Mouse (Mus musculus): Measurements from ENCODE around the gene Krt79. TPM values are rescaled to one million over a fixed set of nuclear protein-coding genes. Genes with fewer than 3 reads are reported as not detected.

The Krt79 gene
- polyA plus RNA-seq, 1 experiment from 2014 or later = 8.9 TPM

GRCm38 (mm10) chr15:101879776-101880175 is 60.3 kb downstream of the Krt79 start:
- Histone ChIP-seq H3K4me2 (ENCODE audit: low read depth, low read length) (no peak overlapping the region), H3K4me3 (ENCODE audit: low read depth, low read length) (no peak overlapping the region), H3K4me1 (ENCODE audit: control insufficient read depth, insufficient read depth, low read length) (no peaks in the 10 kb centered on the region), H3K9me3 (ENCODE audit: control insufficient read depth, low read length) (no peaks in the 10 kb centered on the region), H3K27me3 (replicated peaks; ENCODE audit: control insufficient read depth, insufficient read depth, low read length) (no peaks in the 10 kb centered on the region), H3K36me3 (ENCODE audit: control insufficient read depth, insufficient read depth, low read length) (no peaks in the 10 kb centered on the region), H3K9ac (ENCODE audit: low read depth, low read length) (no peak overlapping the region), H3K27ac (replicated peaks; ENCODE audit: low read depth, low read length) (no peak overlapping the region)
- DNase-seq (ENCODE audit: low spot score) = peak; percentile 48
- ATAC-seq (ENCODE audit: low read depth) = no peak
- 23% methylated on average over 7 of the region's 11 CpGs for WGBS

Small RNA genes within 50 kb of the gene (microRNA-seq; reads per million reads assigned to microRNA genes)
- not detected for gene Gm44356 (ENCODE audit: borderline number of aligned reads)

Other genes starting within 250 kb of the Krt79 start
- gene Krt6a, start 246.0 kb downstream of the Krt79 start, polyA plus RNA-seq (2014; fragmentation: Nextera tagmentation; extraction: Ambion mirVana) = 34.9 and 120 TPM in 2 replicates
- gene Krt5, start 227.4 kb downstream of the Krt79 start, polyA plus RNA-seq (2014; fragmentation: Nextera tagmentation; extraction: Ambion mirVana) = 142 and 153 TPM in 2 replicates
- gene Krt71, start 197.2 kb downstream of the Krt79 start, polyA plus RNA-seq (2014; fragmentation: Nextera tagmentation; extraction: Ambion mirVana) = 9.3 and 14.3 TPM in 2 replicates
- 0.51 and 0.81 TPM in 2 replicates for gene Krt72, start 153.9 kb downstream of the Krt79 start, polyA plus RNA-seq (2014; fragmentation: Nextera tagmentation; extraction: Ambion mirVana)
- gene Krt73, start 138.0 kb downstream of the Krt79 start, polyA plus RNA-seq (2014; fragmentation: Nextera tagmentation; extraction: Ambion mirVana) = 3.3 and 3.4 TPM in 2 replicates
- 0.10 TPM in 1 of 2 replicates, not detected in the other for gene Krt2, start 122.2 kb downstream of the Krt79 start, polyA plus RNA-seq (2014; fragmentation: Nextera tagmentation; extraction: Ambion mirVana)
- 67.2 and 111 TPM in 2 replicates for gene Krt1, start 89.5 kb downstream of the Krt79 start, polyA plus RNA-seq (2014; fragmentation: Nextera tagmentation; extraction: Ambion mirVana)
- gene Krt77, start 70.6 kb downstream of the Krt79 start, polyA plus RNA-seq (2014; fragmentation: Nextera tagmentation; extraction: Ambion mirVana) = 14.6 and 20.3 TPM in 2 replicates
- gene Krt76, start 47.4 kb downstream of the Krt79 start, polyA plus RNA-seq (2014; fragmentation: Nextera tagmentation; extraction: Ambion mirVana) = 0.31 and 0.68 TPM in 2 replicates
- 66.3 and 145 TPM in 2 replicates for gene Krt4, start 15.6 kb downstream of the Krt79 start, polyA plus RNA-seq (2014; fragmentation: Nextera tagmentation; extraction: Ambion mirVana)
- 0.25 and 1.7 TPM in 2 replicates for gene Krt78, start 14.0 kb upstream of the Krt79 start, polyA plus RNA-seq (2014; fragmentation: Nextera tagmentation; extraction: Ambion mirVana)
- gene Krt8, start 64.2 kb upstream of the Krt79 start, polyA plus RNA-seq (2014; fragmentation: Nextera tagmentation; extraction: Ambion mirVana) = 69.1 and 105 TPM in 2 replicates
- 61.0 and 70.0 TPM in 2 replicates for gene Krt18, start 87.9 kb upstream of the Krt79 start, polyA plus RNA-seq (2014; fragmentation: Nextera tagmentation; extraction: Ambion mirVana)
- 123 and 141 TPM in 2 replicates for gene Eif4b, start 133.4 kb upstream of the Krt79 start, polyA plus RNA-seq (2014; fragmentation: Nextera tagmentation; extraction: Ambion mirVana)
- gene Tns2, start 160.1 kb upstream of the Krt79 start, polyA plus RNA-seq (2014; fragmentation: Nextera tagmentation; extraction: Ambion mirVana) = 45.9 and 56.4 TPM in 2 replicates
- 19.2 TPM in 2 replicates for gene Spryd3, start 195.9 kb upstream of the Krt79 start, polyA plus RNA-seq (2014; fragmentation: Nextera tagmentation; extraction: Ambion mirVana)
- gene Igfbp6, start 204.0 kb upstream of the Krt79 start, polyA plus RNA-seq (2014; fragmentation: Nextera tagmentation; extraction: Ambion mirVana) = 15.0 and 20.1 TPM in 2 replicates
- 0.17 and 0.63 TPM in 2 replicates for gene Soat2, start 210.2 kb upstream of the Krt79 start, polyA plus RNA-seq (2014; fragmentation: Nextera tagmentation; extraction: Ambion mirVana)

All from embryonic facial prominence, embryonic 14.5 days (tissue).